Mouse (Mus musculus) hindbrain, embryonic 15.5 days (tissue): ENCODE results near the gene Fgfr2. TPM values are rescaled to one million over a fixed set of nuclear protein-coding genes. Genes with fewer than 3 reads are reported as not detected.

ENCODE experiments used
- ATAC-seq: fragments of 200-750 bp; cut with Nextera tagmentation; 2 replicates; pipeline ENCODE4 v1.8.0; 2017; ENCODE audit warnings: low read depth, moderate number of reproducible peaks, moderate TSS enrichment; ENCODE audit not compliant: low FRiP score
- H3K27ac ChIP-seq: fragments of 300-500 bp; sonication (generic); replicated peaks from 2 replicates; pipeline ENCODE4 v1.5.1; 2015; ENCODE audit warnings: mild to moderate bottlenecking, inconsistent platforms
- H3K27me3 ChIP-seq: fragments of 300-500 bp; sonication (generic); 2 replicates; pipeline ENCODE4 v1.6.1; 2015; ENCODE audit warnings: control low read depth, inconsistent platforms
- H3K36me3 ChIP-seq: fragments of 300-500 bp; sonication (generic); 2 replicates; pipeline ENCODE4 v1.6.1; 2015; ENCODE audit warnings: control low read depth, inconsistent platforms
- H3K4me1 ChIP-seq: fragments of 300-500 bp; sonication (generic); replicated peaks from 2 replicates; pipeline ENCODE4 v1.6.1; 2015; ENCODE audit warnings: control low read depth, inconsistent platforms
- H3K4me2 ChIP-seq: fragments of 300-500 bp; sonication (generic); 2 replicates; pipeline ENCODE4 v1.6.1; 2015; ENCODE audit warnings: moderate library complexity, mild to moderate bottlenecking, inconsistent platforms
- H3K4me3 ChIP-seq: fragments of 300-500 bp; sonication (generic); 2 replicates; pipeline ENCODE4 v1.5.1; 2015; ENCODE audit warnings: mild to moderate bottlenecking, inconsistent platforms
- H3K9ac ChIP-seq: fragments of 300-500 bp; sonication (generic); 2 replicates; pipeline ENCODE4 v1.6.1; 2015; ENCODE audit warnings: inconsistent platforms
- H3K9me3 ChIP-seq: fragments of 300-500 bp; sonication (generic); 2 replicates; pipeline ENCODE4 v1.6.1; 2016; ENCODE audit warnings: control low read depth, inconsistent platforms
- WGBS: fragments of 180-500 bp; shearing (Covaris S2); methylation state at CpG from one replicate; pipeline ENCODE4 v1.1.7; 2015; 5-methylcytosine and 5-hydroxymethylcytosine counted together
- polyA plus RNA-seq: library from polyadenylated mRNA; unstranded; fragments of >200 nt; fragmentation: Nextera tagmentation; extraction: Ambion mirVana; gene quantifications from 2 replicates; pipeline ENCODE4 v1.2.1, GENCODE M21; 2015

The Fgfr2 gene
- polyA plus RNA-seq, 1 experiment from 2014 or later, result 28.5 TPM

- H3K9ac ChIP-seq, result no peak overlapping the region
- ATAC-seq, result no peak
- no peaks in the 10 kb centered on the region for H3K4me1 ChIP-seq
- H3K4me3 ChIP-seq, result no peak overlapping the region
- no peaks in the 10 kb centered on the region for H3K36me3 ChIP-seq
- 12% methylated on average over 3 of the region's 3 CpGs for WGBS
- H3K4me2 ChIP-seq, result no peak overlapping the region
- no peaks in the 10 kb centered on the region for H3K9me3 ChIP-seq
- no peaks in the 10 kb centered on the region for H3K27me3 ChIP-seq
- H3K27ac ChIP-seq, result no peak overlapping the region
These were observed 1426.3 kb downstream of the Fgfr2 start for GRCm38 (mm10) chr7:131696889-131697288.

DNA sequence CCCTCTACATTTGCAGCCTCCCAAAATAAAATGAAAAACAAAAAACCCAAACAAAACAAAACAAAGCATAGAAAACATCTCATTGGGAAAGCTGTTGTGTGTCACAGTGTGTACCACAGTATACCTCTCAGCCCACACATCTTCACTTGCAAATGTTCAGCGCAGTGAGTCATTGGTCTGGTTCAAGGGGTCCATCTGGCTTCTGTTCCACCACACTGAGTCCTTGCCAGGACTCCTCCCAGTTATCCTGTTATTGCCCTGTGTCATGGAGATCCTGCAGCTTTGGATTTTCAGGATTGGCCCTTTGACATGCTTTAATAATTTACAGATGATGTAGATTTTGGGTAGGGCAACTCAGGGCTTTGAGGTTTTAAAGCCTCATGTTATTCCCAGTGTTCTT lies 1435.8 kb downstream of the Fgfr2 start:
- H3K4me2 ChIP-seq, result no peak overlapping the region
- no peak overlapping the region for H3K27ac ChIP-seq
- 78% methylated on average over 1 of the region's 1 CpGs for WGBS
- no peaks in the 10 kb centered on the region for H3K9me3 ChIP-seq
- no peak for ATAC-seq
- H3K4me1 ChIP-seq, result no peaks in the 10 kb centered on the region
- H3K9ac ChIP-seq, result no peak overlapping the region
- H3K4me3 ChIP-seq, result no peak overlapping the region
- no peaks in the 10 kb centered on the region for H3K27me3 ChIP-seq
- H3K36me3 ChIP-seq, result no peaks in the 10 kb centered on the region

DNA sequence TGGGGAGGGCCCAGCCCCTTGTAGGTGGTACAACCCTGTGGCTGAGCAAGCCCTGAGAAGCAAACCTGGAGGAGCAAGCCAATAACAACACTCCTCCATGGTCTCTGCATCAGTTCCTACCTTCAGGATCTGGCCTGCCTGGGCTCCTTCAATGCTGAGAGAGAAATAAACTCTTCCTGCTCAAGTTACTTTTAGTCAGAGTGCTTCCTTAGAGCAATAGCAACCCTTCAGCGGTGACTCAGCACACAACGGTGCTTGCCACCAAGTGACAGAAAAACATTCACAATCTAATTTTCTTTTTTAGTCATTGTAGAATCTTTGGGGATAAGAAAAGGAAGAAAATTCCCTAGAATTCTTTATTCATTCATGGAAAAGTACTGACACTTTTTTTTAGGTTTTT lies 1446.0 kb downstream of the Fgfr2 start:
- WGBS, result 92% methylated on average over 2 of the region's 2 CpGs
- H3K36me3 ChIP-seq, result no peaks in the 10 kb centered on the region
- no peak overlapping the region for H3K27ac ChIP-seq
- H3K4me3 ChIP-seq, result no peak overlapping the region
- no peak overlapping the region for H3K9ac ChIP-seq
- no peaks in the 10 kb centered on the region for H3K9me3 ChIP-seq
- 0 out of 2 replicates have a peak, but pooled peaks cover 3% of the 10 kb centered on the region for H3K4me1 ChIP-seq
- H3K4me2 ChIP-seq, result no peak overlapping the region
- no peak for ATAC-seq
- H3K27me3 ChIP-seq, result no peaks in the 10 kb centered on the region

DNA sequence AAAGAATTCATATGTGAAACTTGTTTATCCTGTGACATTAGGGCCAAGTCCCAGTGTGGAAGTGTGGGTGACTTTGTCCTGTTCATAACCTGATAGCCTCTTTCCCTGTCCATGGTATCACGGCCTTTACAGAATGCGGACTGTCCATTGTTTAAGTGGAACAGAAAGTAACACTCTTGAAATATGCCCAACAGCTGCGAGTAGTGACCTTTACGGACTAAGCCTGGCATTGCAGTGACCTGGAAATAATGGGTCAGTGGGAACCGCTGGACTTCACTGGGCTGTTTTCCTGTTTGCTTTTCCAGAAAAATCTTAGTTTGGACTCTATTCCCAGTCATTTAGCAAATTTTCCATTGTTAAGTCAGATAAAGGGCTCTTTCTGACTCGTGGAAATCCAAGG lies 1452.6 kb downstream of the Fgfr2 start:
- no peak for ATAC-seq
- Histone ChIP-seq H3K9ac (no peak overlapping the region), H3K4me2 (no peak overlapping the region), H3K4me3 (no peak overlapping the region), H3K27me3 (no peaks in the 10 kb centered on the region), H3K27ac (no peak overlapping the region), H3K4me1 (0 out of 2 replicates have a peak, but pooled peaks cover 3% of the 10 kb centered on the region), H3K36me3 (no peaks in the 10 kb centered on the region), H3K9me3 (no peaks in the 10 kb centered on the region)
- WGBS, result 33% methylated on average over 6 of the region's 6 CpGs

DNA sequence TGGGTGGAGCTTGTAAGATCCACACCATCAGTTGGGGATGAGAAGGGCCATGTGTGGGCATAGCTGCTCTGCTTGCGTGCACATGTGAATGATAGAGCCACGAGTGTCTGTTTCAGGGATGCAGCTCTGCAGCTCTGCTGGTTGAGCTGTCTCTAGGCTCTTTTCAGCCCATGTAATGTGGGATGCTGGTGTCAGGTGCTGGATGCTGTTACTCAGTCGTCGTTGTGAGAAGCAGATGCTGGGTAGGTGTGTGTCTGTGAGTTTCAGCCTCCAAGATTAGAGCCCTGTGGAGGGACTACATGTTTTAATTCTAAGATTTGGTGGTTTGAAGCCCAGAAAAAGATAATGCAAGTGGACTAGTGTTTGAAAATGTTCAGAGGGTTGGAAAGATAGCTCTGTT lies 1453.8 kb downstream of the Fgfr2 start:
- 0 out of 2 replicates have a peak, but pooled peaks cover 3% of the 10 kb centered on the region for H3K4me1 ChIP-seq
- no peak for ATAC-seq
- no peak overlapping the region for H3K27ac ChIP-seq
- no peaks in the 10 kb centered on the region for H3K36me3 ChIP-seq
- no peak overlapping the region for H3K9ac ChIP-seq
- H3K9me3 ChIP-seq, result no peaks in the 10 kb centered on the region
- H3K4me2 ChIP-seq, result no peak overlapping the region
- 95% methylated on average over 4 of the region's 4 CpGs for WGBS
- no peaks in the 10 kb centered on the region for H3K27me3 ChIP-seq
- no peak overlapping the region for H3K4me3 ChIP-seq

DNA sequence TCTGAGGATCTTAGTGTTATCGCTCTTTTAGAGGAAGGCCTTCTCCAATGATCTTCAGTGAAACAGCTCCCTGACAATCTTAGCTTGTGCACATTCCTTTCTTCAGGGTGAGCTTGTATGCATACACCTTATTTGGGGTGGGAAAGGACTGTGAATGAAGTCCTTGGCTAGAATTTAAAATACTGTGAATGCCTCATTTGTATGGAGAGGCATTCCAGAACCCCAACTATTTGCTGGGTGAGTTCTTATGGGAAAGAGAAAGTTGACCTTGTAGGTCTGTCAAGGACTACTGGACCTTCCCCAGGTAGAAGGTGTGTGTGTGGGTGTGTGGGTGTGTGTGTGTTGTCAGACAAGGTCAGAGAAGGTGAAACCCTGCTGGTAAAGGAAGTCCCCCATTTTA lies 1462.4 kb downstream of the Fgfr2 start:
- Histone ChIP-seq H3K36me3 (no peaks in the 10 kb centered on the region), H3K4me1 (0 out of 2 replicates have a peak, but pooled peaks cover 4% of the 10 kb centered on the region), H3K9ac (no peak overlapping the region), H3K9me3 (no peaks in the 10 kb centered on the region), H3K4me3 (no peak overlapping the region), H3K27me3 (no peaks in the 10 kb centered on the region), H3K4me2 (no peak overlapping the region), H3K27ac (no peak overlapping the region)
- WGBS, result 92% methylated on average over 1 of the region's 1 CpGs
- ATAC-seq, result no peak

DNA sequence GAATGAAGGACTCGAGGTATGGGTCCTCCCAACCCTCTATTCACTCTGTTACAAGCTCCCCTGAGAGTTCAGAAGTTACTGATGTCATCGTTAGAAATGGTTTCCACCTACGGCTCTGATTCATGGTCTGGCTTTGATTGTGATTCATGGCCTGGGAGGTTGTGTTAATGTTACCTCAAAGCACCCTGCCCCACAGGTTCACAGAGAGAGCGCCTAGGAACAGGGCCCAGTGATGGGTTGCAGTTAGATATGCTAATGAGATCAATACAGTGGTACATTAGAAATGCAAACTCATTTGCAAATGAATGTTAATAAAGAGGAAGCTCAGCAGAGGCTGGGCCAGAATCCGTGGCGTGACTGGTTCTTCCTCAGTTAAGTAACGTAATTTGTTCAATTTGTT lies 1467.1 kb downstream of the Fgfr2 start:
- Histone ChIP-seq H3K9ac (no peak overlapping the region), H3K4me1 (peaks cover 10% of the 10 kb centered on the region; the same call in 1 of the 2 replicates), H3K4me2 (no peak overlapping the region), H3K27ac (no peak overlapping the region), H3K27me3 (no peaks in the 10 kb centered on the region), H3K9me3 (no peaks in the 10 kb centered on the region), H3K4me3 (no peak overlapping the region), H3K36me3 (no peaks in the 10 kb centered on the region)
- no peak for ATAC-seq
- 26% methylated on average over 7 of the region's 7 CpGs for WGBS

- no peak overlapping the region for H3K4me3 ChIP-seq
- ATAC-seq, result no peak
- H3K9me3 ChIP-seq, result no peaks in the 10 kb centered on the region
- no peak overlapping the region for H3K4me2 ChIP-seq
- WGBS, result 61% methylated on average over 6 of the region's 6 CpGs
- H3K27me3 ChIP-seq, result 0 out of 2 replicates have a peak, but pooled peaks cover 3% of the 10 kb centered on the region
- H3K27ac ChIP-seq, result no peak overlapping the region
- H3K36me3 ChIP-seq, result no peaks in the 10 kb centered on the region
- no peak overlapping the region for H3K9ac ChIP-seq
- peaks cover 10% of the 10 kb centered on the region; the same call in 1 of the 2 replicates for H3K4me1 ChIP-seq
These were observed 1469.7 kb downstream of the Fgfr2 start for GRCm38 (mm10) chr7:131653416-131653815.

- no peak overlapping the region for H3K4me3 ChIP-seq
- H3K4me1 ChIP-seq, result peaks cover 10% of the 10 kb centered on the region; the same call in 1 of the 2 replicates
- H3K27me3 ChIP-seq, result peaks cover 9% of the 10 kb centered on the region; the same call in 1 of the 2 replicates
- 61% methylated on average over 12 of the region's 12 CpGs for WGBS
- no peaks in the 10 kb centered on the region for H3K9me3 ChIP-seq
- no peaks in the 10 kb centered on the region for H3K36me3 ChIP-seq
- no peak overlapping the region for H3K4me2 ChIP-seq
- no peak for ATAC-seq
- no peak overlapping the region for H3K27ac ChIP-seq
- H3K9ac ChIP-seq, result no peak overlapping the region
These were observed 1471.0 kb downstream of the Fgfr2 start for GRCm38 (mm10) chr7:131651921-131652694.

GRCm38 (mm10) chr7:131650277-131650676 lies 1472.9 kb downstream of the Fgfr2 start:
- Histone ChIP-seq H3K4me1 (peaks cover 7% of the 10 kb centered on the region), H3K9me3 (no peaks in the 10 kb centered on the region), H3K27ac (no peak overlapping the region), H3K9ac (no peak overlapping the region), H3K27me3 (peaks cover 20% of the 10 kb centered on the region), H3K4me2 (no peak overlapping the region), H3K36me3 (no peaks in the 10 kb centered on the region), H3K4me3 (no peak overlapping the region)
- ATAC-seq, result no peak
- WGBS, result 55% methylated on average over 2 of the region's 2 CpGs

- 40% methylated on average over 7 of the region's 7 CpGs for WGBS
- Histone ChIP-seq H3K36me3 (no peaks in the 10 kb centered on the region), H3K27me3 (peaks cover 29% of the 10 kb centered on the region), H3K9ac (no peak overlapping the region), H3K4me1 (peaks cover 26% of the 10 kb centered on the region), H3K4me3 (no peak overlapping the region), H3K4me2 (no peak overlapping the region), H3K9me3 (no peaks in the 10 kb centered on the region), H3K27ac (no peak overlapping the region)
- ATAC-seq, result no peak
These were observed 1474.9 kb downstream of the Fgfr2 start for GRCm38 (mm10) chr7:131648276-131648675.

DNA sequence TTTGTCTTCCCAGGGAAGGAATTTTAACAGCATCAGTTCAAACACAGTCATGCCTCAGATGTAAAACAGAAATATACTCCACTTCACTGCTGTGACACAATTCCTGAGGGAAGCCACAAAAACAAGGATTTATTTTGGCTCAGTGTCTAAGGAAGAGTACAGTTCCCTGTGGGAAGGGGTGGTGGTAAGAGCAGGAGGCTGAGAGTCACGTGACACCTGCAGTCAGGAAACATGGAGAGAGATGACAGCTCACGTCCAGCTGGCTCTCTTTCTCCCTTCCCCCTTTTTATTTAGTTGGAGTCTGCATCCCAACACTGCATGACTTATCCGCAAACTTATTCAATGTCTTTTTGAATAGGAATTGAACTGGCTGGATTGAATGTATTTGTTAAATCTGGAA lies 1475.6 kb downstream of the Fgfr2 start:
- Histone ChIP-seq H3K4me3 (no peak overlapping the region), H3K4me1 (peaks cover 26% of the 10 kb centered on the region), H3K9ac (no peak overlapping the region), H3K4me2 (no peak overlapping the region), H3K36me3 (no peaks in the 10 kb centered on the region), H3K9me3 (no peaks in the 10 kb centered on the region), H3K27me3 (peaks cover 36% of the 10 kb centered on the region), H3K27ac (no peak overlapping the region)
- no peak for ATAC-seq
- whole genome bisulfite sequencing, result 53% methylated on average over 3 of the region's 3 CpGs
